Mouse (Mus musculus) ES-CJ7 (cell line): ENCODE measurements around the gene Ndufb5.
A peak's percentile ranks its signal among the peaks of the same experiment; 100 is the strongest.

Experiments
- DNase-seq: peaks from one replicate; pipeline ENCODE4 v3.0.0; 2011; ENCODE audit warnings: low read depth, low spot score

Gene Ndufb5

GRCm38 (mm10) chr3:32725951-32726350, 10.8 kb upstream of the Ndufb5 start:
- DNase-seq = no peak

- DNase-seq = no peak
These were observed 8.9 kb upstream of the Ndufb5 start for GRCm38 (mm10) chr3:32727861-32728260.

- DNase-seq = no peak
These were observed 424 bp downstream of the Ndufb5 start, which contains the start of gene Mrpl47 for GRCm38 (mm10) chr3:32737172-32737655. Mrpl47 (minus strand) TSS chr3:32737605.

GRCm38 (mm10) chr3:32738549-32738948, 1.8 kb downstream of the Ndufb5 start:
- no peak for DNase-seq

GRCm38 (mm10) chr3:32742276-32742780, 5.5 kb downstream of the Ndufb5 start:
- DNase-seq = no peak

GRCm38 (mm10) chr3:32745001-32745400, 8.2 kb downstream of the Ndufb5 start:
- no peak for DNase-seq

GRCm38 (mm10) chr3:32745426-32745825, 8.6 kb downstream of the Ndufb5 start:
- peak; percentile 63 for DNase-seq

GRCm38 (mm10) chr3:32748384-32748783, 11.6 kb downstream of the Ndufb5 start:
- no peak for DNase-seq

- no peak for DNase-seq
These were observed 13.2 kb downstream of the Ndufb5 start for GRCm38 (mm10) chr3:32749820-32750579.

GRCm38 (mm10) chr3:32754384-32754915, 17.7 kb downstream of the Ndufb5 start:
- DNase-seq = no peak

GRCm38 (mm10) chr3:32759212-32759611, 22.4 kb downstream of the Ndufb5 start:
- peak; percentile 87 for DNase-seq

- peak; percentile 75 for DNase-seq
These were observed 26.2 kb downstream of the Ndufb5 start for GRCm38 (mm10) chr3:32762962-32763361.

GRCm38 (mm10) chr3:32763902-32764301, 27.1 kb downstream of the Ndufb5 start:
- peak; percentile 55 for DNase-seq

- DNase-seq = no peak
These were observed 34.0 kb downstream of the Ndufb5 start for GRCm38 (mm10) chr3:32770781-32771180.
